Mouse (Mus musculus) liver, adult (tissue): ENCODE results near the gene Fscn2.

Experiments
- GATA4 ChIP-seq: IDR thresholded peaks from 2 replicates; pipeline ENCODE4 v1.6.1; 2014; ENCODE audit warnings: mild to moderate bottlenecking, low read length; ENCODE audit not compliant: insufficient replicate concordance

Gene Fscn2

GRCm38 (mm10) chr11:120373820-120374586 is 12.7 kb downstream of the Fscn2 start:
- TF ChIP-seq GATA4, result no peak

- TF ChIP-seq GATA4, result no peak
Measured at GRCm38 (mm10) chr11:120375324-120375723, 14.0 kb downstream of the Fscn2 start.

- no peak for TF ChIP-seq GATA4
Measured at GRCm38 (mm10) chr11:120376302-120377160, 15.2 kb downstream of the Fscn2 start.

GRCm38 (mm10) chr11:120377337-120377736 is 16.0 kb downstream of the Fscn2 start:
- no peak for TF ChIP-seq GATA4

GRCm38 (mm10) chr11:120378031-120378610 is 16.8 kb downstream of the Fscn2 start:
- TF ChIP-seq GATA4, result no peak

GRCm38 (mm10) chr11:120378611-120379540 is 17.5 kb downstream of the Fscn2 start, which contains the start of gene Faap100:
TSS of gene Faap100 (minus strand) at chr11:120378764.
- peak; percentile 61; the same call in 1 of the 2 replicates for TF ChIP-seq GATA4

GRCm38 (mm10) chr11:120380271-120380670 is 18.9 kb downstream of the Fscn2 start:
- TF ChIP-seq GATA4, result no peak

GRCm38 (mm10) chr11:120381157-120381556 is 19.8 kb downstream of the Fscn2 start:
- TF ChIP-seq GATA4, result no peak

- TF ChIP-seq GATA4, result no peak
Measured at GRCm38 (mm10) chr11:120382509-120382908, 21.2 kb downstream of the Fscn2 start.

GRCm38 (mm10) chr11:120386632-120387031 is 25.3 kb downstream of the Fscn2 start:
- no peak for TF ChIP-seq GATA4

GRCm38 (mm10) chr11:120387157-120387556 is 25.8 kb downstream of the Fscn2 start:
- no peak for TF ChIP-seq GATA4

GRCm38 (mm10) chr11:120388580-120388979 is 27.2 kb downstream of the Fscn2 start:
- no peak for TF ChIP-seq GATA4

- TF ChIP-seq GATA4, result no peak
Measured at GRCm38 (mm10) chr11:120395661-120396060, 34.3 kb downstream of the Fscn2 start.

- TF ChIP-seq GATA4, result no peak
Measured at GRCm38 (mm10) chr11:120397602-120398001, 36.3 kb downstream of the Fscn2 start.
